Mouse (Mus musculus) kidney, embryonic 16.5 days (tissue): ENCODE measurements around the gene Peg3. TPM values are rescaled to one million over a fixed set of nuclear protein-coding genes. Genes with fewer than 3 reads are reported as not detected.

Experiments
- ATAC-seq: fragments of 200-750 bp; cut with Nextera tagmentation; 2 replicates; pipeline ENCODE4 v1.8.0; 2017; ENCODE audit warnings: moderate TSS enrichment; ENCODE audit not compliant: low FRiP score, low TSS enrichment
- H3K27ac ChIP-seq: fragments of 300-500 bp; sonication (generic); 2 replicates; pipeline ENCODE4 v1.5.1; 2014; ENCODE audit warnings: low read length
- H3K27me3 ChIP-seq: fragments of 300-500 bp; sonication (generic); 2 replicates; pipeline ENCODE4 v1.6.1; 2014; ENCODE audit warnings: low read length, control low read depth, mixed read lengths; ENCODE audit not compliant: insufficient read depth
- H3K36me3 ChIP-seq: fragments of 300-500 bp; sonication (generic); 2 replicates; pipeline ENCODE4 v1.6.1; 2014; ENCODE audit warnings: low read length, control low read depth, mixed read lengths; ENCODE audit not compliant: insufficient read depth
- H3K4me1 ChIP-seq: fragments of 300-500 bp; sonication (generic); 2 replicates; pipeline ENCODE4 v1.6.1; 2014; ENCODE audit warnings: low read length, control low read depth, mixed read lengths; ENCODE audit not compliant: insufficient read depth
- H3K4me2 ChIP-seq: fragments of 300-500 bp; sonication (generic); replicated peaks from 2 replicates; pipeline ENCODE4 v1.6.1; 2014; ENCODE audit warnings: low read depth, low read length
- H3K4me3 ChIP-seq: fragments of 300-500 bp; sonication (generic); 2 replicates; pipeline ENCODE4 v1.5.1; 2014; ENCODE audit warnings: mild to moderate bottlenecking, low read length
- H3K9ac ChIP-seq: fragments of 300-500 bp; sonication (generic); replicated peaks from 2 replicates; pipeline ENCODE4 v1.6.1; 2014; ENCODE audit warnings: low read length
- H3K9me3 ChIP-seq: fragments of 300-500 bp; sonication (generic); 2 replicates; pipeline ENCODE4 v1.6.1; 2016; ENCODE audit warnings: low read length, control low read depth
- WGBS: fragments of 180-500 bp; shearing (Covaris S2); extraction: QIAGEN DNeasy Blood & Tissue Kit; methylation state at CpG from one replicate; pipeline ENCODE4 v1.1.7; 2014; 5-methylcytosine and 5-hydroxymethylcytosine counted together
- polyA plus RNA-seq: library from polyadenylated mRNA; unstranded; fragments of >200 nt; fragmentation: Nextera tagmentation; extraction: Ambion mirVana; gene quantifications from 2 replicates; pipeline ENCODE4 v1.2.1, GENCODE M21; 2015

Gene Peg3
- polyA plus RNA-seq, 1 experiment from 2014 or later = 145 TPM

GRCm38 (mm10) chr7:6759698-6760097 lies 29.5 kb upstream of the Peg3 start:
- ATAC-seq = 0 out of 2 replicates have a peak, but pooled peaks have one; percentile 54
- H3K4me1 ChIP-seq = peaks cover 5% of the 10 kb centered on the region; the same call in 1 of the 2 replicates
- peak overlapping the region; percentile 35; the same call in 1 of the 2 replicates for H3K27ac ChIP-seq
- H3K9ac ChIP-seq = no peak overlapping the region
- H3K27me3 ChIP-seq = no peaks in the 10 kb centered on the region
- H3K4me2 ChIP-seq = no peak overlapping the region
- no peak overlapping the region for H3K4me3 ChIP-seq
- H3K36me3 ChIP-seq = no peaks in the 10 kb centered on the region
- no peaks in the 10 kb centered on the region for H3K9me3 ChIP-seq
- WGBS = 61% methylated on average over 12 of the region's 12 CpGs

GRCm38 (mm10) chr7:6756777-6757291 lies 26.6 kb upstream of the Peg3 start:
- no peak overlapping the region for H3K4me2 ChIP-seq
- ATAC-seq = no peak
- H3K27me3 ChIP-seq = no peaks in the 10 kb centered on the region

GRCm38 (mm10) chr7:6753440-6753839 lies 23.2 kb upstream of the Peg3 start:
- Histone ChIP-seq H3K36me3 (no peaks in the 10 kb centered on the region), H3K27me3 (no peaks in the 10 kb centered on the region), H3K4me1 (peaks cover 8% of the 10 kb centered on the region; the same call in 1 of the 2 replicates), H3K4me2 (no peak overlapping the region), H3K9me3 (no peaks in the 10 kb centered on the region), H3K27ac (no peak overlapping the region), H3K9ac (no peak overlapping the region), H3K4me3 (no peak overlapping the region)
- WGBS = 21% methylated on average over 4 of the region's 4 CpGs
- ATAC-seq = 0 out of 2 replicates have a peak, but pooled peaks have one; percentile 46

More at GRCm38 (mm10) chr7:6756777-6757291, 26.6 kb upstream of the Peg3 start:
- Histone ChIP-seq H3K9me3 (no peaks in the 10 kb centered on the region), H3K27ac (no peak overlapping the region), H3K4me3 (no peak overlapping the region), H3K36me3 (no peaks in the 10 kb centered on the region), H3K9ac (no peak overlapping the region), H3K4me1 (peaks cover 8% of the 10 kb centered on the region; the same call in 1 of the 2 replicates)
- 87% methylated on average over 4 of the region's 4 CpGs for WGBS

- Histone ChIP-seq H3K9me3 (no peaks in the 10 kb centered on the region), H3K36me3 (no peaks in the 10 kb centered on the region), H3K4me2 (no peak overlapping the region), H3K4me3 (no peak overlapping the region), H3K27me3 (no peaks in the 10 kb centered on the region), H3K4me1 (peaks cover 9% of the 10 kb centered on the region), H3K9ac (no peak overlapping the region), H3K27ac (no peak overlapping the region)
- WGBS = 57% methylated on average over 7 of the region's 7 CpGs
- ATAC-seq = no peak
Observed at GRCm38 (mm10) chr7:6749196-6749595, 19.0 kb upstream of the Peg3 start.

GRCm38 (mm10) chr7:6744281-6744904 lies 14.2 kb upstream of the Peg3 start:
- Histone ChIP-seq H3K4me3 (no peak overlapping the region), H3K27me3 (no peaks in the 10 kb centered on the region), H3K9me3 (no peaks in the 10 kb centered on the region), H3K4me2 (no peak overlapping the region), H3K4me1 (peaks cover 11% of the 10 kb centered on the region), H3K36me3 (0 out of 2 replicates have a peak, but pooled peaks cover 3% of the 10 kb centered on the region), H3K9ac (no peak overlapping the region), H3K27ac (0 out of 2 replicates have a peak overlapping the region, but pooled peaks have one; percentile 8)
- ATAC-seq = 0 out of 2 replicates have a peak, but pooled peaks have one; percentile 49
- WGBS = 32% methylated on average over 10 of the region's 10 CpGs

GRCm38 (mm10) chr7:6736060-6736459 lies 5.8 kb upstream of the Peg3 start:
- no peak overlapping the region for H3K4me3 ChIP-seq
- no peaks in the 10 kb centered on the region for H3K4me1 ChIP-seq
- H3K27ac ChIP-seq = no peak overlapping the region
- H3K27me3 ChIP-seq = no peaks in the 10 kb centered on the region
- no peak for ATAC-seq
- 70% methylated on average over 1 of the region's 1 CpGs for WGBS
- H3K9me3 ChIP-seq = no peaks in the 10 kb centered on the region
- H3K36me3 ChIP-seq = 0 out of 2 replicates have a peak, but pooled peaks cover under 1% of the 10 kb centered on the region
- H3K4me2 ChIP-seq = no peak overlapping the region
- H3K9ac ChIP-seq = no peak overlapping the region

- H3K4me2 ChIP-seq = peak overlapping the region; percentile 58
- H3K27me3 ChIP-seq = no peaks in the 10 kb centered on the region
- peak overlapping the region; percentile 63 for H3K4me3 ChIP-seq
- 43% methylated on average over 4 of the region's 4 CpGs for WGBS
- no peaks in the 10 kb centered on the region for H3K4me1 ChIP-seq
- H3K9me3 ChIP-seq = peaks cover 36% of the 10 kb centered on the region
- H3K27ac ChIP-seq = no peak overlapping the region
- peak overlapping the region; percentile 55 for H3K9ac ChIP-seq
- H3K36me3 ChIP-seq = no peaks in the 10 kb centered on the region
- ATAC-seq = no peak
Observed at GRCm38 (mm10) chr7:6731930-6732329, 1.7 kb upstream of the Peg3 start.

- 47% methylated on average over 3 of the region's 3 CpGs for WGBS
- peak overlapping the region; percentile 63 for H3K4me3 ChIP-seq
- peaks cover 37% of the 10 kb centered on the region for H3K9me3 ChIP-seq
- no peaks in the 10 kb centered on the region for H3K27me3 ChIP-seq
- H3K27ac ChIP-seq = no peak overlapping the region
- no peak for ATAC-seq
- peak overlapping the region; percentile 58 for H3K4me2 ChIP-seq
- no peaks in the 10 kb centered on the region for H3K36me3 ChIP-seq
- H3K9ac ChIP-seq = no peak overlapping the region
- H3K4me1 ChIP-seq = no peaks in the 10 kb centered on the region
Observed at GRCm38 (mm10) chr7:6731373-6731772, 1.1 kb upstream of the Peg3 start.

GRCm38 (mm10) chr7:6730801-6731200 lies 570 bp upstream of the Peg3 start:
- peak overlapping the region; percentile 75; the same call in 1 of the 2 replicates for H3K27ac ChIP-seq
- H3K27me3 ChIP-seq = no peaks in the 10 kb centered on the region
- ATAC-seq = no peak
- H3K4me1 ChIP-seq = no peaks in the 10 kb centered on the region
- peaks cover 37% of the 10 kb centered on the region for H3K9me3 ChIP-seq
- peak overlapping the region; percentile 38 for H3K9ac ChIP-seq
- peak overlapping the region; percentile 58 for H3K4me2 ChIP-seq
- H3K4me3 ChIP-seq = peak overlapping the region; percentile 63
- 46% methylated on average over 15 of the region's 15 CpGs for WGBS
- no peaks in the 10 kb centered on the region for H3K36me3 ChIP-seq
